Mouse (Mus musculus): Measurements from ENCODE around the gene Cops7b.
"Not testable (repeated sequence)": the region's sequence is repeated elsewhere in the genome, so short reads cannot be mapped to it uniquely, and the experiment has no call there.

Gene Cops7b
- long read RNA-seq, experiment 1, transcript Cops7b-201 (7 exons, 2,231 nt), result major isoform, 9 of 10 reads
- long read RNA-seq, experiment 1, partial matches to known transcripts, result 1 of 10 reads
- long read RNA-seq, experiment 1, other reads (novel, unspliced or antisense), result 0 of 10 reads
- long read RNA-seq, experiment 2, partial matches to known transcripts, result 1 of 5 reads
- long read RNA-seq, experiment 2, other reads (novel, unspliced or antisense), result 0 of 5 reads

GRCm38 (mm10) chr1:86582451-86583096 lies at the start of gene Cops7b, which contains the start of gene Pde6d:
Gene Cops7b (plus strand): TSS chr1:86582904.
Gene Pde6d (minus strand): TSS chr1:86582629.
- intact Hi-C loops (cut with DNase I), result no loop called here

- intact Hi-C loops (cut with DNase I), result no loop called here
These were observed 49.1 kb upstream of the Cops7b start for GRCm38 (mm10) chr1:86533411-86534130.

- intact Hi-C loops (cut with DNase I), result no loop called here
These were observed 44.3 kb upstream of the Cops7b start for GRCm38 (mm10) chr1:86538383-86538782.

- intact Hi-C loops (cut with DNase I), result not testable (repeated sequence)
These were observed 43.1 kb upstream of the Cops7b start for GRCm38 (mm10) chr1:86539583-86539982.

- intact Hi-C loops (cut with DNase I), result no loop called here
These were observed 40.1 kb upstream of the Cops7b start for GRCm38 (mm10) chr1:86542584-86542983.

GRCm38 (mm10) chr1:86546797-86547196 lies 35.9 kb upstream of the Cops7b start:
- intact Hi-C loops (cut with DNase I), result no loop called here

GRCm38 (mm10) chr1:86551299-86551698 lies 31.4 kb upstream of the Cops7b start:
- intact Hi-C loops (cut with DNase I), result no loop called here

GRCm38 (mm10) chr1:86551877-86552276 lies 30.8 kb upstream of the Cops7b start:
- intact Hi-C loops (cut with DNase I), result no loop called here

GRCm38 (mm10) chr1:86555665-86556064 lies 27.0 kb upstream of the Cops7b start:
- intact Hi-C loops (cut with DNase I), result no loop called here

GRCm38 (mm10) chr1:86557872-86558271 lies 24.8 kb upstream of the Cops7b start:
- intact Hi-C loops (cut with DNase I), result no loop called here

GRCm38 (mm10) chr1:86559232-86559631 lies 23.5 kb upstream of the Cops7b start:
- intact Hi-C loops (cut with DNase I), result no loop called here

GRCm38 (mm10) chr1:86562663-86563062 lies 20.0 kb upstream of the Cops7b start:
- intact Hi-C loops (cut with DNase I), result no loop called here

GRCm38 (mm10) chr1:86568409-86568808 lies 14.3 kb upstream of the Cops7b start:
- intact Hi-C loops (cut with DNase I), result no loop called here

- intact Hi-C loops (cut with DNase I), result no loop called here
These were observed 13.3 kb upstream of the Cops7b start for GRCm38 (mm10) chr1:86569292-86569860.

GRCm38 (mm10) chr1:86571381-86571780 lies 11.3 kb upstream of the Cops7b start:
- intact Hi-C loops (cut with DNase I), result no loop called here

GRCm38 (mm10) chr1:86571941-86572340 lies 10.8 kb upstream of the Cops7b start:
- intact Hi-C loops (cut with DNase I), result no loop called here

- intact Hi-C loops (cut with DNase I), result no loop called here
These were observed 2.3 kb upstream of the Cops7b start for GRCm38 (mm10) chr1:86580426-86580825.

GRCm38 (mm10) chr1:86581692-86582450 lies 833 bp upstream of the Cops7b start:
- intact Hi-C loops (cut with DNase I), result no loop called here

- intact Hi-C loops (cut with DNase I), result no loop called here
These were observed 1.0 kb downstream of the Cops7b start for GRCm38 (mm10) chr1:86583709-86584108.

- intact Hi-C loops (cut with DNase I), result no loop called here
These were observed 4.3 kb downstream of the Cops7b start for GRCm38 (mm10) chr1:86586992-86587391.

GRCm38 (mm10) chr1:86594539-86594938 lies 11.8 kb downstream of the Cops7b start:
- intact Hi-C loops (cut with DNase I), result no loop called here
